Mouse (Mus musculus) liver, embryonic 13.5 days (tissue): ENCODE measurements around the gene Bcl9l. TPM values are rescaled to one million over a fixed set of nuclear protein-coding genes. Genes with fewer than 3 reads are reported as not detected.

Experiments used
- ATAC-seq: fragments of 200-750 bp; cut with Nextera tagmentation; 2 replicates; pipeline ENCODE4 v1.8.0; 2017; ENCODE audit warnings: low read depth, mild to moderate bottlenecking, moderate number of reproducible peaks, moderate library complexity
- DNase-seq: peaks from one replicate; pipeline ENCODE4 v3.0.0; 2022
- H3K27ac ChIP-seq: fragments of 300-500 bp; sonication (generic); 2 replicates; pipeline ENCODE4 v1.5.1; 2015; ENCODE audit warnings: moderate library complexity, mild to moderate bottlenecking, inconsistent platforms
- H3K27me3 ChIP-seq: fragments of 300-500 bp; sonication (generic); 2 replicates; pipeline ENCODE4 v1.6.1; 2015; ENCODE audit warnings: mild to moderate bottlenecking, inconsistent platforms
- H3K36me3 ChIP-seq: fragments of 300-500 bp; sonication (generic); 2 replicates; pipeline ENCODE4 v1.6.1; 2015; ENCODE audit warnings: mild to moderate bottlenecking, inconsistent platforms
- H3K4me1 ChIP-seq: fragments of 300-500 bp; sonication (generic); replicated peaks from 2 replicates; pipeline ENCODE4 v1.6.1; 2015; ENCODE audit warnings: inconsistent platforms
- H3K4me2 ChIP-seq: fragments of 300-500 bp; sonication (generic); 2 replicates; pipeline ENCODE4 v1.6.1; 2015; ENCODE audit warnings: inconsistent platforms, mild to moderate bottlenecking, moderate library complexity
- H3K4me3 ChIP-seq: fragments of 300-500 bp; sonication (generic); replicated peaks from 2 replicates; pipeline ENCODE4 v1.5.1; 2015; ENCODE audit warnings: mild to moderate bottlenecking, inconsistent platforms
- H3K9ac ChIP-seq: fragments of 300-500 bp; sonication (generic); 2 replicates; pipeline ENCODE4 v1.6.1; 2015; ENCODE audit warnings: mild to moderate bottlenecking, inconsistent platforms
- H3K9me3 ChIP-seq: fragments of 300-500 bp; sonication (generic); replicated peaks from 2 replicates; pipeline ENCODE4 v1.6.1; 2016; ENCODE audit warnings: inconsistent platforms
- WGBS: fragments of 180-500 bp; shearing (Covaris S2); methylation state at CpG from one replicate; pipeline ENCODE4 v1.1.7; 2015; ENCODE audit not compliant: insufficient replicate concordance; 5-methylcytosine and 5-hydroxymethylcytosine counted together
- polyA plus RNA-seq: library from polyadenylated mRNA; unstranded; fragments of >200 nt; fragmentation: Nextera tagmentation; extraction: Ambion mirVana; gene quantifications from 2 replicates; pipeline ENCODE4 v1.2.1, GENCODE M21; 2015

The Bcl9l gene
- polyA plus RNA-seq, 1 experiment from 2014 or later, result 1.5 TPM

DNA sequence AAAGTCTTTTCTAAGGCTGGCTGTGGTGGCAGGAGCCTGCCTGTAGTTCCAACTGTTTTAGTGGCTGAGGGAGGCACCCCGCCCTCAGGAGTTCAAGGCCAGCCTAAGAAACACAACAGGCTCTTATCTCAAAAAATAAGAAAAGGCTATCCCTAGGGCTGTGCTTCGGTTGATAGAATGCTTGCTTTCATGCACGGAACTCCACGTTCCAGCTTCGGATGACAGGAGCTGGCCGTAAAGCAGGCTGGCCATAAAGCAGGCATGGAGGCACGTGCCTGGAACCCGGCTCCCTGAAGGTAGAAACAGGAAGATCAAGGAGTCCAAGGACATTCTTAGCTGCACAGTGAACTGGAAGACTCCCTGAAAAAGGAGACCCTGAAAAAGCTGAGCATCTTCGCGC is 8.7 kb downstream of the Bcl9l start:
- H3K27ac ChIP-seq, result peak overlapping the region; percentile 81
- 67% methylated on average over 10 of the region's 10 CpGs for WGBS
- DNase-seq, result no peak
- ATAC-seq, result no peak
- H3K9me3 ChIP-seq, result no peaks in the 10 kb centered on the region
- H3K9ac ChIP-seq, result no peak overlapping the region
- no peaks in the 10 kb centered on the region for H3K27me3 ChIP-seq
- H3K4me1 ChIP-seq, result peaks cover 92% of the 10 kb centered on the region
- no peak overlapping the region for H3K4me2 ChIP-seq
- no peaks in the 10 kb centered on the region for H3K36me3 ChIP-seq
- no peak overlapping the region for H3K4me3 ChIP-seq

DNA sequence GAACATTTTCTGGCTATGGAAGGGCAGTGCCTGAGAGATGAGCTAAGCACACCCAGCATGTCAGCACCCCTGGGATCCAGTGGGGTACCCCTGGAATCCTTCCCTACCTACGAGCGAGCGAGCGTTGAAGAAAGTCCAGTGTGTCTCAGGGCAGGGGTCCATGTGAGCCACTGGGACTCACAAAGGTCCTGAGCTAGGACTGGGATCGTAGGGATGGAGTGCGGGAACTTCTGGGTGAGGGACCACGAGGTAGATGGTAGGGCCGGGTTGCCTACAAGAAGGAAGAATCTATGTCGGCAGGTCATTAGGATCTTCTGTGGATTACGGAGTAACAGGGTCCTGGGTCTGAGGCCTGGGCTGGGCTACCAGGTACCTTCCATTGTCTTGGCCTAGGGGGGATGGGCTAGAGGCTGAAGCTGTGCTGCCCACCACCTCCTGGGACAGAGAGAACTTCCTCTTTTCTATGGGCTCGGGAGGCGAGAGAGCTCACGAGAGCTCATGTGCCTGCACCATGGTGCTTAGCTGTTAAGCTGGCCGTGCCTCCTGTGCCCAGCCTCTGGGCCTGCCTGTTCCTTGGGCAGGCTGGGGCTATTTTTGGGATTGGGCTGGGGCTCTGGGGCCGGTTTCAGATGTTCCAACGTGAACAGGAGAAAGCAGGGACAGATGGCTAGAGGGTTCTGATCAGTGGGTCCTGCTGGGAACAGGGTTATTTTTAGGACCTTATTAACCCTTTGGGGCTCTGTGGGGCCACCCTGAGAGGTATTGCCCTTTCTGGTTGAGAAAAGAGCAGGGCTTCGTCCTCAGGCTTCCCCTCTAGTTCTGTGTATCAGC is 10.2 kb downstream of the Bcl9l start:
- H3K9ac ChIP-seq, result no peak overlapping the region

DNA sequence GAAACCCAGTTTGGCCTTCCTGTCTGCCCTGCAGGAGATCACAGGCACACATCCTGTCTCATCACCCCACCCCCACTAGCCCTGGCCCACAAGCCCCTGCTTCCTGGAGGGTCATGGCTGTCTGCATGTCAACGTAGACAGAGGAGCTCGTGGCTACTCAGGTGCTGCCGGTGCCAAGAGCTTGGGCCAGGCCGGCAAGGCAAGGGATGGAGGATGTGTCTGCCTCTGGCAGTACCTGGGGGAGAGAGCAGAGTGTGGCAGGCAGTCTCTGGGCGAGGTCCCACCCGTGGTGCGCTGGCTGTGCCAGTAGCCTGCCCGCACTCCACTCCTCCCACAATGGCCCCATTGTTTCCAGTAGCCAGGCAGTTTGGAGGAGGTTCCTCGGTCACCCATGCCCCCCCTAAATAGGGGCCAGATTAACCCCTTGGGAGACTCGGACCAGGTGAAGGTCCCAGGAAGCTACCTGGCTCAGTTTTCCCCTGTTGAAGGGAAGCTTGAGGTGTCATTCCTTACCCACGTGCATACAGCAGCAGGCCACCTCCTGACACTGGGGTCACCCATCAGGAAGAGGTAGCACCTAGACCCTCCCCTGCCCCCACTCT is 11.7 kb downstream of the Bcl9l start:
- ATAC-seq, result no peak
- WGBS, result 25% methylated on average over 11 of the region's 11 CpGs
- H3K4me2 ChIP-seq, result no peak overlapping the region
- H3K27me3 ChIP-seq, result peaks cover 29% of the 10 kb centered on the region
- H3K4me1 ChIP-seq, result peaks cover 95% of the 10 kb centered on the region
- no peak for DNase-seq
- H3K4me3 ChIP-seq, result no peak overlapping the region
- no peaks in the 10 kb centered on the region for H3K36me3 ChIP-seq
- no peaks in the 10 kb centered on the region for H3K9me3 ChIP-seq
- peak overlapping the region; percentile 63; the same call in 1 of the 2 replicates for H3K27ac ChIP-seq
- H3K9ac ChIP-seq, result no peak overlapping the region

More for the DNA sequence above, 10.2 kb downstream of the Bcl9l start:
- Histone ChIP-seq H3K4me1 (peaks cover 95% of the 10 kb centered on the region), H3K36me3 (no peaks in the 10 kb centered on the region), H3K9me3 (no peaks in the 10 kb centered on the region), H3K4me3 (no peak overlapping the region), H3K27me3 (peaks cover 14% of the 10 kb centered on the region), H3K27ac (no peak overlapping the region; the same call in 1 of the 2 replicates), H3K4me2 (no peak overlapping the region)
- ATAC-seq (no peak), DNase-seq (no peak)
- 42% methylated on average over 17 of the region's 17 CpGs for WGBS

GRCm38 (mm10) chr9:44494863-44495809 is 12.5 kb downstream of the Bcl9l start:
- DNase-seq, result no peak
- peak overlapping the region; percentile 63 for H3K27ac ChIP-seq

GRCm38 (mm10) chr9:44495810-44496344 is 13.3 kb downstream of the Bcl9l start:
- no peaks in the 10 kb centered on the region for H3K9me3 ChIP-seq
- H3K4me2 ChIP-seq, result no peak overlapping the region
- no peak overlapping the region for H3K4me3 ChIP-seq
- ATAC-seq, result no peak
- WGBS, result 66% methylated on average over 10 of the region's 10 CpGs
- H3K4me1 ChIP-seq, result peaks cover 94% of the 10 kb centered on the region
- peaks cover 38% of the 10 kb centered on the region for H3K27me3 ChIP-seq
- no peak for DNase-seq
- no peak overlapping the region for H3K9ac ChIP-seq
- H3K36me3 ChIP-seq, result no peaks in the 10 kb centered on the region
- no peak overlapping the region for H3K27ac ChIP-seq

More at GRCm38 (mm10) chr9:44494863-44495809, 12.5 kb downstream of the Bcl9l start:
- WGBS, result 17% methylated on average over 9 of the region's 9 CpGs
- ATAC-seq, result no peak
- H3K9me3 ChIP-seq, result no peaks in the 10 kb centered on the region
- peaks cover 35% of the 10 kb centered on the region for H3K27me3 ChIP-seq
- H3K4me2 ChIP-seq, result no peak overlapping the region
- H3K36me3 ChIP-seq, result no peaks in the 10 kb centered on the region
- no peak overlapping the region for H3K9ac ChIP-seq
- peaks cover 95% of the 10 kb centered on the region for H3K4me1 ChIP-seq
- no peak overlapping the region for H3K4me3 ChIP-seq

GRCm38 (mm10) chr9:44496803-44497461 is 14.3 kb downstream of the Bcl9l start:
- ATAC-seq (no peak), DNase-seq (no peak)
- Histone ChIP-seq H3K4me1 (peaks cover 91% of the 10 kb centered on the region), H3K27me3 (peaks cover 38% of the 10 kb centered on the region), H3K9ac (0 out of 2 replicates have a peak overlapping the region, but pooled peaks have one; percentile 9), H3K36me3 (no peaks in the 10 kb centered on the region), H3K4me2 (no peak overlapping the region), H3K9me3 (no peaks in the 10 kb centered on the region), H3K4me3 (no peak overlapping the region), H3K27ac (no peak overlapping the region)
- 53% methylated on average over 12 of the region's 12 CpGs for WGBS

- H3K27ac ChIP-seq, result peak overlapping the region; percentile 53
- peaks cover 84% of the 10 kb centered on the region for H3K4me1 ChIP-seq
- WGBS, result 3% methylated on average over 11 of the region's 11 CpGs
These were observed 15.2 kb downstream of the Bcl9l start for GRCm38 (mm10) chr9:44497624-44498377.

DNA sequence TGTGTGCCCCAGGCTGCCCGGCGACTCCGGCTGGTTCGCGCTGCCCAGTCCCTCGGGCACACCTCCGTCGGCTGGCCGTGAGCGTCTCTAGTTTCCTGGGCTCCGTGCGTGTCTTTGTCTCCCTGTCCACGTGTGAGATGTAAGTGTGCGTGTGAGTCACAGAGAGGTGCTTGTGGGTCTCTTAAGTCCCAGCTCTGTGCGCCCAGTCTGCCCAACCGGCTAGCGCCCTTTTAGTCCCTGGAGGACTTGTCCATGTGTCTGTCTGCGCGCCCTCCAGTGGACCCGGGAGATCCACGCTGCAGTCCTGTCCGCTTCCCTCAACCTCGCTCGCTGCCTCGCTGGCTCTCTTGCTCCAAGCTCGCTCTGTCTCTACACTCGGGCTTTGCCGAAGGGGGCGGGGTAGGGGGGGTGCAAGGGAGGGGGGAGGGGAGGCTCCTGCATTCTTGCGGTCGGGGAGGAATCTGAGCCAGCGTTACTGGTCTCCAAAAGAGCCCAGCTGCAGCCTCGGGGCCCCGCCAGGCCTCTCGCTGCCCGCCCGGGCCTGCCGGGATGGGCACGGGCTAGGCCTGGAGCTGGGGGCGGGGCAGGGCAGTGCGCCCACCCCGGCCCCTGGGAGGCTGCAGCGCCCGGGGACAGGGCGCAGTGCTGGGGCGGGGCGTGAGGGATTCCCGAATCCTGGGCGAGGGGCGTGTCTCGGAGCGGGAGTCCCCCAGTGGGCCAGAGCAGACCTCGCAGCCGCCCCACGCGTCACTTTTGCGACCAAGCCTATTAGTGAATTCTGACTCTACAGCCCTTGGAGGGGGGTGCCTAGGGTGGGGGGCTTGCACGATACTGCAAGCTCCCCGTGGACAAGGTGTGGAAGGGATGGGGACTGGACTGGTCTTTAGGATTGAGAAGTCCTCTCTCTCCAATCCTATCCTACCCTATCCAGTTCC is 16.1 kb downstream of the Bcl9l start:
- H3K9ac ChIP-seq, result peak overlapping the region; percentile 46
- peak overlapping the region; percentile 67 for H3K4me2 ChIP-seq
- ATAC-seq (peak; percentile 35), DNase-seq (no peak)
- no peaks in the 10 kb centered on the region for H3K9me3 ChIP-seq
- peaks cover 38% of the 10 kb centered on the region for H3K27me3 ChIP-seq
- H3K4me3 ChIP-seq, result peak overlapping the region; percentile 44
- H3K36me3 ChIP-seq, result no peaks in the 10 kb centered on the region
- peak overlapping the region; percentile 53 for H3K27ac ChIP-seq
- H3K4me1 ChIP-seq, result peaks cover 76% of the 10 kb centered on the region
- WGBS, result 3% methylated on average over 59 of the region's 59 CpGs

More at GRCm38 (mm10) chr9:44497624-44498377, 15.2 kb downstream of the Bcl9l start:
- peaks cover 38% of the 10 kb centered on the region for H3K27me3 ChIP-seq
- H3K4me2 ChIP-seq, result peak overlapping the region; percentile 67
- ATAC-seq (peak; percentile 33), DNase-seq (no peak)
- peak overlapping the region; percentile 46; the same call in 1 of the 2 replicates for H3K9ac ChIP-seq
- no peaks in the 10 kb centered on the region for H3K36me3 ChIP-seq
- no peaks in the 10 kb centered on the region for H3K9me3 ChIP-seq
- peak overlapping the region; percentile 44 for H3K4me3 ChIP-seq
